Mouse (Mus musculus) forebrain, embryonic 15.5 days (tissue): ENCODE results near the gene Atf7ip. TPM values are rescaled to one million over a fixed set of nuclear protein-coding genes. Genes with fewer than 3 reads are reported as not detected.

Experiments
- ATAC-seq: fragments of 200-750 bp; cut with Nextera tagmentation; replicated peaks from 2 replicates; pipeline ENCODE4 v1.8.0; 2017; ENCODE audit warnings: mild to moderate bottlenecking, moderate TSS enrichment, moderate library complexity
- H3K27ac ChIP-seq: fragments of 300-500 bp; sonication (generic); replicated peaks from 2 replicates; pipeline ENCODE4 v1.5.1; 2015; ENCODE audit warnings: mild to moderate bottlenecking, inconsistent platforms
- H3K27me3 ChIP-seq: fragments of 300-500 bp; sonication (generic); 2 replicates; pipeline ENCODE4 v1.6.1; 2015; ENCODE audit warnings: inconsistent platforms
- H3K36me3 ChIP-seq: fragments of 300-500 bp; sonication (generic); 2 replicates; pipeline ENCODE4 v1.6.1; 2015; ENCODE audit warnings: mild to moderate bottlenecking, inconsistent platforms
- H3K4me1 ChIP-seq: fragments of 300-500 bp; sonication (generic); 2 replicates; pipeline ENCODE4 v1.6.1; 2015; ENCODE audit warnings: inconsistent platforms
- H3K4me2 ChIP-seq: fragments of 300-500 bp; sonication (generic); replicated peaks from 2 replicates; pipeline ENCODE4 v1.6.1; 2015; ENCODE audit warnings: mild to moderate bottlenecking, inconsistent platforms
- H3K4me3 ChIP-seq: fragments of 300-500 bp; sonication (generic); 2 replicates; pipeline ENCODE4 v1.5.1; 2015; ENCODE audit warnings: mild to moderate bottlenecking, inconsistent platforms
- H3K9ac ChIP-seq: fragments of 300-500 bp; sonication (generic); replicated peaks from 2 replicates; pipeline ENCODE4 v1.6.1; 2015; ENCODE audit warnings: mild to moderate bottlenecking, inconsistent platforms
- H3K9me3 ChIP-seq: fragments of 300-500 bp; sonication (generic); 2 replicates; pipeline ENCODE4 v1.6.1; 2016; ENCODE audit warnings: inconsistent platforms
- WGBS: fragments of 180-500 bp; shearing (Covaris S2); methylation state at CpG from one replicate; pipeline ENCODE4 v1.1.7; 2015; ENCODE audit warnings: mixed read lengths; 5-methylcytosine and 5-hydroxymethylcytosine counted together
- polyA plus RNA-seq: library from polyadenylated mRNA; unstranded; fragments of >200 nt; fragmentation: Nextera tagmentation; extraction: Ambion mirVana; gene quantifications from 2 replicates; pipeline ENCODE4 v1.2.1, GENCODE M21; 2015

Gene Atf7ip
- polyA plus RNA-seq, 1 experiment from 2014 or later, result 45.6 TPM

- H3K9ac ChIP-seq, result no peak overlapping the region
- ATAC-seq, result no peak
- no peak overlapping the region for H3K27ac ChIP-seq
- H3K4me2 ChIP-seq, result no peak overlapping the region
- no peak overlapping the region for H3K4me3 ChIP-seq
- H3K4me1 ChIP-seq, result 0 out of 2 replicates have a peak, but pooled peaks cover 6% of the 10 kb centered on the region
- H3K27me3 ChIP-seq, result no peaks in the 10 kb centered on the region
- 54% methylated on average over 9 of the region's 9 CpGs for WGBS
- H3K36me3 ChIP-seq, result no peaks in the 10 kb centered on the region
- H3K9me3 ChIP-seq, result no peaks in the 10 kb centered on the region
Measured at GRCm38 (mm10) chr6:136645754-136646153, 139.8 kb downstream of the Atf7ip start.

DNA sequence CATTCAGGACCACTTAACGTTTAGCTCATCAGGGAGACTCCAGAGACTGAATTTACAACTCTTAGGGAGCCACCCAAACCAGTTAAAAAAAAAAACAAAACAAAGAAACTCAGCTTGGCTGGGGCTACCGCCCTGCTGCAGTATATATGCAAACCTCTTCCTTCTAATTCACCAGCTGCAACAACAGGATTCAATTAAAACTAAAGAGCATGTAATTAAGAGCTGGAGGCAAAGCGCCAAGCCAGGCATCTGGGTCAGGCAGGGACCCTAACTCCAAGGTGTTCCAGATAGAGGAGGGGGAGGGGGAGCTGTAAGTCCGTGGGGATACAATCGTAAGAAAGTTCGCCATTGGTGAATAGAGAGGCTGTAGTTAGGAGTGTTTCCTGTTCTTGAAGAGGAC, 140.2 kb downstream of the Atf7ip start:
- no peak for ATAC-seq
- WGBS, result 19% methylated on average over 6 of the region's 6 CpGs

GRCm38 (mm10) chr6:136647455-136647861, 141.5 kb downstream of the Atf7ip start:
- no peak for ATAC-seq
- Histone ChIP-seq H3K27ac (no peak overlapping the region), H3K9ac (no peak overlapping the region), H3K4me2 (no peak overlapping the region), H3K27me3 (no peaks in the 10 kb centered on the region), H3K36me3 (no peaks in the 10 kb centered on the region), H3K9me3 (no peaks in the 10 kb centered on the region), H3K4me1 (0 out of 2 replicates have a peak, but pooled peaks cover 6% of the 10 kb centered on the region), H3K4me3 (no peak overlapping the region)
- 78% methylated on average over 10 of the region's 10 CpGs for WGBS

More for the DNA sequence above, 140.2 kb downstream of the Atf7ip start:
- 0 out of 2 replicates have a peak, but pooled peaks cover 6% of the 10 kb centered on the region for H3K4me1 ChIP-seq
- no peaks in the 10 kb centered on the region for H3K9me3 ChIP-seq
- no peaks in the 10 kb centered on the region for H3K36me3 ChIP-seq
- no peaks in the 10 kb centered on the region for H3K27me3 ChIP-seq
- no peak overlapping the region for H3K27ac ChIP-seq
- no peak overlapping the region for H3K4me3 ChIP-seq
- H3K4me2 ChIP-seq, result no peak overlapping the region
- H3K9ac ChIP-seq, result no peak overlapping the region

- Histone ChIP-seq H3K4me2 (no peak overlapping the region), H3K4me3 (no peak overlapping the region), H3K4me1 (0 out of 2 replicates have a peak, but pooled peaks cover 6% of the 10 kb centered on the region), H3K36me3 (no peaks in the 10 kb centered on the region), H3K9me3 (no peaks in the 10 kb centered on the region), H3K27ac (no peak overlapping the region), H3K9ac (no peak overlapping the region), H3K27me3 (no peaks in the 10 kb centered on the region)
- WGBS, result 82% methylated on average over 8 of the region's 8 CpGs
- ATAC-seq, result no peak
Measured at GRCm38 (mm10) chr6:136650664-136651063, 144.7 kb downstream of the Atf7ip start.

DNA sequence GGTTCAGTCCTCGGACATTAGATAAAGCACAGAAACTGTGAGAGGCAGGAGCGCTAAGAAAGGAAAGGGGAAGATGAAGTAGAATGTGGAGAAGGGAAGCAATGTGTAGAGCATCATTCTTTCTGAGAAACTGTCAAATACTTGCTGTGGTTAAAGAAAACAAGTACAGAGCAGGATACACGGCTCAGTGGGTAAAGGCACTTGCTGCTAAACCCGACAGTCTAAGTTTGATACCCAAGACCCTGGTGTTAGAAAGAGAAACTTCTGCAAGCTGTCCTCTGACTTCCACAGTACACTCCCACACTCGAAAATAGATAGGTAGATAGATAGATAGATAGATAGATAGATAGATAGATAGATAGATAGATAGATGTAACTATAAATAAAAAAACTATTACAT, 147.4 kb downstream of the Atf7ip start:
- H3K4me2 ChIP-seq, result no peak overlapping the region
- 78% methylated on average over 5 of the region's 5 CpGs for WGBS
- no peak for ATAC-seq
- no peaks in the 10 kb centered on the region for H3K4me1 ChIP-seq
- H3K9ac ChIP-seq, result no peak overlapping the region
- no peaks in the 10 kb centered on the region for H3K9me3 ChIP-seq
- H3K27ac ChIP-seq, result no peak overlapping the region
- H3K27me3 ChIP-seq, result no peaks in the 10 kb centered on the region
- no peak overlapping the region for H3K4me3 ChIP-seq
- H3K36me3 ChIP-seq, result no peaks in the 10 kb centered on the region

GRCm38 (mm10) chr6:136654470-136654869, 148.5 kb downstream of the Atf7ip start:
- H3K4me1 ChIP-seq, result no peaks in the 10 kb centered on the region
- H3K36me3 ChIP-seq, result no peaks in the 10 kb centered on the region
- WGBS, result 94% methylated on average over 20 of the region's 20 CpGs
- no peak overlapping the region for H3K9ac ChIP-seq
- no peaks in the 10 kb centered on the region for H3K9me3 ChIP-seq
- H3K4me3 ChIP-seq, result no peak overlapping the region
- no peaks in the 10 kb centered on the region for H3K27me3 ChIP-seq
- H3K27ac ChIP-seq, result no peak overlapping the region
- no peak for ATAC-seq
- H3K4me2 ChIP-seq, result no peak overlapping the region

DNA sequence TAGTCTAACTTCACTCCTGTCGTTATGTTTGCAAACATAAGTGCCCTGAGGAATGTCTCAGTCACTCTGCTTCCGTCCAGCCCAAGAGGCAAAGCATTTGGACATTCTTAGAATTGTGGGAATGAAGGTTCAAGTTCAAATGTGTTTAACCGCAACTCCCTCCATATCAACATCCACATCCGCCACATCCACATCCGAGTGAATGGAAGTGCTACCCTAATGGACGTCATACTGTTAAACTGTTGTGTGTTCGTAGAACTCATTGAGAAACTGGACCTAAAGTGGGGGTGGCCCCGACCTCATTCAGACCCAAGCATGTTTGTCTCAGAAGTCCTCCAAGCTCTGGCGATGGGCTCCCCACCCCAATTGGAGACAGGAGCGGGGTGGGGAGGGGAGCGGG, 149.8 kb downstream of the Atf7ip start:
- Histone ChIP-seq H3K9me3 (no peaks in the 10 kb centered on the region), H3K4me1 (no peaks in the 10 kb centered on the region), H3K4me2 (no peak overlapping the region), H3K4me3 (no peak overlapping the region), H3K27me3 (peaks cover 2% of the 10 kb centered on the region; the same call in 1 of the 2 replicates), H3K9ac (no peak overlapping the region), H3K36me3 (no peaks in the 10 kb centered on the region), H3K27ac (no peak overlapping the region)
- no peak for ATAC-seq
- 79% methylated on average over 11 of the region's 11 CpGs for WGBS

DNA sequence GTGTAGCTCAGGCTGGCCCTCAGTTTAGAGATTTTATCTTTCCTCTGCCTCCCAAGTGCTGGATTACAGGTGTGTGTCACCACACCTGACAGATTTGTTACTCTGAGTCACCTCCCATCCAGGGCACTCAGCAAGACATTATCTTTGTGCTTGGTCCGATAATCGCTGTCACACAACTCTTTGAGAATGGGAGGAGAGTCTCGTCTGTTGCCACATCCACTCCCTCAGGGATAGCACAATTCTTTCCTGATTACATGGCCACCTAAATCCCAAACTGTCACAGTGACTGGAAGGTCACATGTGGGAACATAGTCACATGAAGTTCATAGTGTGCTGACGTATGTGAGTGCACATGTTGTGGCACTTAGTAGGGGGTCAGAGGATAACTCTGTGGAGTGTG, 152.3 kb downstream of the Atf7ip start:
- Histone ChIP-seq H3K9ac (no peak overlapping the region), H3K9me3 (no peaks in the 10 kb centered on the region), H3K4me1 (peaks cover 8% of the 10 kb centered on the region), H3K4me2 (no peak overlapping the region), H3K27ac (no peak overlapping the region), H3K4me3 (no peak overlapping the region), H3K27me3 (peaks cover 17% of the 10 kb centered on the region), H3K36me3 (no peaks in the 10 kb centered on the region)
- 90% methylated on average over 4 of the region's 4 CpGs for WGBS
- ATAC-seq, result no peak

DNA sequence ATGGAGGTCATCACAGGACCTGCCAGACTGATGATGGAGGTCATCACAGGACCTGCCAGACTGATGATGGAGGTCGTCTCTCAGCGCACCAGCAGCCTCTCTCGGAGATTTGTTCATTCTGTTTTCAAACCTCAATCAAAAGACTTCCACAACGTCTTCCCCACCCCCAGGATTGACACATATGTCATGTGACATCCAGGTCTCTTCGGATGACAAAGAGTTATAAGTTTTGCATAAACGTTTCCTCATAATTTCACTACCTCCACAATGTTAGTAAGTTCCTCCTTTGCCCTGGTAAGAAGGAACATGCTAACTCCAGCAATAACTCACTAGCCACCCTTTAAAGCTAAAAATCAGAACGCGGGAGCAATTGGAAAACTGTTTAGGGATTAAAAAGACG, 153.3 kb downstream of the Atf7ip start:
- Histone ChIP-seq H3K9ac (no peak overlapping the region), H3K4me2 (no peak overlapping the region), H3K4me1 (peaks cover 8% of the 10 kb centered on the region), H3K27me3 (peaks cover 17% of the 10 kb centered on the region), H3K9me3 (no peaks in the 10 kb centered on the region), H3K27ac (no peak overlapping the region), H3K36me3 (no peaks in the 10 kb centered on the region), H3K4me3 (no peak overlapping the region)
- 90% methylated on average over 9 of the region's 9 CpGs for WGBS
- ATAC-seq, result no peak

Other genes starting within 250 kb of the Atf7ip start
- gene Gm8994, start 178.6 kb upstream of the Atf7ip start, polyA plus RNA-seq, result not detected in 2 replicates
- gene E330021D16Rik, start 90.6 kb upstream of the Atf7ip start, polyA plus RNA-seq, result not detected in 2 replicates
- 0.29 and 0.34 TPM in 2 replicates for gene Plbd1, start 155.8 kb downstream of the Atf7ip start, polyA plus RNA-seq